Mouse (Mus musculus): Measurements from ENCODE around the gene Rbm15.

GRCm38 (mm10) chr3:107290764-107291381 is 42.6 kb downstream of the Rbm15 start, which contains the start of gene Slc16a4:
- TF ChIP-seq CHD2 (IDR thresholded peaks at IDR 0.05; ENCODE audit: low read depth, low read length) (no peak), ZC3H11A (IDR thresholded peaks at IDR 0.05; ENCODE audit: borderline replicate concordance, low read depth, low read length) (no peak), HCFC1 (IDR thresholded peaks at IDR 0.05; ENCODE audit: borderline replicate concordance, insufficient read depth, low read length) (no peak), MAFK (IDR thresholded peaks at IDR 0.05; ENCODE audit: insufficient read depth, low read depth, low read length) (no peak), ZNF384 (IDR thresholded peaks at IDR 0.05; ENCODE audit: low read depth, low read length) (peak; percentile 86)
